Mouse (Mus musculus) megakaryocyte, embryonic 14.5 days (primary cell): Measurements from ENCODE around the gene Chrna1.

Experiments used
- FLI1 ChIP-seq: IDR thresholded peaks from 2 replicates; pipeline ENCODE4 v1.6.1; 2012; ENCODE audit warnings: low read length, inconsistent platforms, mixed read lengths
- GATA1 ChIP-seq: IDR thresholded peaks from 3 replicates; pipeline ENCODE4 v1.6.1; 2012; ENCODE audit warnings: mixed read lengths, low read length, inconsistent platforms, borderline replicate concordance

- no peak for TF ChIP-seq GATA1
- TF ChIP-seq FLI1: no peak
Measured at GRCm38 (mm10) chr2:73592231-73593100, 12.3 kb upstream of the Chrna1 start.
